ENCODE assay signal across 1 mouse cellular context in genomic region chr11:95310648-95311424, GRCm38 (mm10).
TF ChIP-seq lines count a peak whose summit lies in the region.

No protein-coding gene starts in this region.

TF ChIP-seq in MEL, 35 proteins besides CTCF, POLR2A, EP300 and RAD21 (continued from another document):
- TF ChIP-seq ELF1 (IDR thresholded peaks at IDR 0.05; ENCODE audit: low read depth, low read length): no peak
- no peak for TF ChIP-seq MYB (IDR thresholded peaks at IDR 0.05; ENCODE audit: low read depth, low read length)
- peak; percentile 62 for TF ChIP-seq MAZ (IDR thresholded peaks at IDR 0.05; ENCODE audit: low read depth, low read length)
- TF ChIP-seq ZNF384 (IDR thresholded peaks at IDR 0.05; ENCODE audit: low read depth, low read length): 0 out of 2 replicates have a peak, but pooled peaks have one; percentile 15
- TF ChIP-seq TAL1 (IDR thresholded peaks at IDR 0.05; ENCODE audit: low read length): no peak
- TF ChIP-seq ZMIZ1 (IDR thresholded peaks at IDR 0.05; ENCODE audit: low read depth, low read length): peak; percentile 65; the same call in 1 of the 2 replicates
- peak; percentile 38; the same call in 1 of the 2 replicates for TF ChIP-seq ETS1 (IDR thresholded peaks at IDR 0.05; ENCODE audit: low read depth, low read length)
- TF ChIP-seq GATA1 (IDR thresholded peaks at IDR 0.05; ENCODE audit: low read depth, low read length): peak; percentile 70
- TF ChIP-seq CHD2 (IDR thresholded peaks at IDR 0.05; ENCODE audit: low read length): no peak
- peak; percentile 21; the same call in 1 of the 2 replicates for TF ChIP-seq NELFE (IDR thresholded peaks at IDR 0.05; ENCODE audit: low read depth, low read length)
- TF ChIP-seq MAFK (IDR thresholded peaks at IDR 0.05; ENCODE audit: borderline replicate concordance, low read depth, low read length): no peak
- no peak for TF ChIP-seq UBTF (IDR thresholded peaks at IDR 0.05; ENCODE audit: borderline replicate concordance, insufficient read depth, low read depth, low read length)
- peak; percentile 58; the same call in 1 of the 2 replicates for TF ChIP-seq MXI1 (IDR thresholded peaks at IDR 0.05; ENCODE audit: low read depth, low read length)
- peak; percentile 7; the same call in 1 of the 2 replicates for TF ChIP-seq MAX (IDR thresholded peaks at IDR 0.05; ENCODE audit: low read length)
- TF ChIP-seq SIN3A (IDR thresholded peaks at IDR 0.05; ENCODE audit: low read length): no peak
- no peak; the same call in 1 of the 2 replicates for TF ChIP-seq TBP (IDR thresholded peaks at IDR 0.05; ENCODE audit: low read depth, low read length)
- TF ChIP-seq USF1 (IDR thresholded peaks at IDR 0.05; ENCODE audit: low read depth, low read length): no peak
